In genomic region chr3:144204413-144205311, GRCm38 (mm10) we compare ENCODE assay signal across 8 mouse cellular contexts. TPM values are rescaled to one million over a fixed set of nuclear protein-coding genes. Genes with fewer than 3 reads are reported as not detected.
DNase-seq lines count a peak whose midpoint lies in the region; ATAC-seq and TF ChIP-seq lines count a peak whose summit lies in the region.

TSS of gene Lmo4 (minus strand) at chr3:144205220.

- no peaks in the 10 kb centered on the region for H3K9me3 ChIP-seq in hindbrain, embryonic 13.5 days

- no peak for DNase-seq in Patski (ENCODE audit: low read depth, low spot score)
- peak; percentile 87 to 91 for DNase-seq in cerebellum, postnatal 10 days
- DNase-seq in frontal cortex, postnatal 36 days (ENCODE audit: low spot score in 2 of 2) = peak; percentile 35 to 76
- DNase-seq in layer of hippocampus, postnatal 36 days = peak; percentile 32 to 81
- DNase-seq in lung, postnatal 4 days = peak; percentile 91 to 94
- DNase-seq in retina, postnatal 7 days (ENCODE audit: low read depth, low spot score) = peak; percentile 24
- peak; percentile 91 for DNase-seq in urinary bladder, postnatal 14 days (ENCODE audit: low spot score)

- no peaks in the 10 kb centered on the region for H3K27me3 ChIP-seq in Patski
- no peaks in the 10 kb centered on the region for H3K27me3 ChIP-seq in hindbrain, embryonic 13.5 days

- H3K4me2 ChIP-seq in hindbrain, embryonic 13.5 days = peak within 1 kb of the TSS; percentile 90

- in situ Hi-C loops in Patski (cut with MboI; ENCODE audit: low pct_unique_long_range_greater_than_20kb) = loop anchor here (5.0 to 25.0 kb wide), 7 partner anchors 183 to 1217 kb away; no protein-coding TSS in a partner anchor

- peak; percentile 54 for ATAC-seq in Patski
- ATAC-seq in hindbrain, embryonic 13.5 days (ENCODE audit: low FRiP score) = peak; percentile 85

- H3K4me3 ChIP-seq in hindbrain, embryonic 13.5 days = peak within 1 kb of the TSS; percentile 81

- CTCF ChIA-PET in Patski (lab: Charles Lee) = interaction anchor here (0.7 to 1.5 kb wide), 11 partner anchors 40 to 704 kb away, joined by 3 to 4 read pairs (median 3); no protein-coding TSS in a partner anchor

- peaks cover 38% of the 10 kb centered on the region for H3K4me1 ChIP-seq in hindbrain, embryonic 13.5 days (replicated peaks)

- H3K27ac ChIP-seq in hindbrain, embryonic 13.5 days = peak within 1 kb of the TSS; percentile 99

- TF ChIP-seq CTCF in Patski (IDR thresholded peaks at IDR 0.05) = no peak

- WGBS in hindbrain, embryonic 13.5 days = under 1% methylated on average over 40 of the region's 76 CpGs

- H3K36me3 ChIP-seq in hindbrain, embryonic 13.5 days = peaks cover 3% of the 10 kb centered on the region; the same call in 1 of the 2 replicates

- POLR2A ChIA-PET in Patski (lab: Charles Lee) = interaction anchor here (0.6 to 1.7 kb wide), 15 partner anchors 8 to 1431 kb away, joined by 3 to 9 read pairs (median 3); no protein-coding TSS in a partner anchor

- H3K9ac ChIP-seq in hindbrain, embryonic 13.5 days = peak within 1 kb of the TSS; percentile 96

RNA-seq across cellular contexts. Expression of gene Lmo4, which starts in this region (rescaled TPM):
- polyA plus RNA-seq in Patski (2021) = 219 TPM
- polyA plus RNA-seq in hindbrain, embryonic 13.5 days (2015; fragmentation: Nextera tagmentation; extraction: Ambion mirVana) = 99.1 and 107 TPM in 2 replicates
- total RNA-seq in layer of hippocampus, postnatal 36 days (2021) = 100 to 1,000 TPM; 210 to 218 TPM
